Mouse (Mus musculus) monocyte, adult 5-6 weeks (primary cell): ENCODE data around the gene Pigk. TPM values are rescaled to one million over a fixed set of nuclear protein-coding genes. Genes with fewer than 3 reads are reported as not detected.

Experiments
- ATAC-seq: fragments of 153-309, 156-312 bp; replicated peaks from 2 replicates; pipeline ENCODE4 v1.8.0; 2017; ENCODE audit warnings: mild to moderate bottlenecking; ENCODE audit not compliant: low TSS enrichment, insufficient number of reproducible peaks, severe bottlenecking, poor library complexity, low FRiP score
- total RNA-seq: library from RNA; stranded (forward); fragments of 200-1000, 200-491, 200-594 nt; gene quantifications from 3 replicates; pipeline ENCODE4 v1.2.3, GENCODE M21; 2017

The Pigk gene
- total RNA-seq, 1 experiment from 2014 or later, result 39.8 TPM

GRCm38 (mm10) chr3:153006893-153007292, 293.0 kb downstream of the Pigk start:
- ATAC-seq, result no peak

DNA sequence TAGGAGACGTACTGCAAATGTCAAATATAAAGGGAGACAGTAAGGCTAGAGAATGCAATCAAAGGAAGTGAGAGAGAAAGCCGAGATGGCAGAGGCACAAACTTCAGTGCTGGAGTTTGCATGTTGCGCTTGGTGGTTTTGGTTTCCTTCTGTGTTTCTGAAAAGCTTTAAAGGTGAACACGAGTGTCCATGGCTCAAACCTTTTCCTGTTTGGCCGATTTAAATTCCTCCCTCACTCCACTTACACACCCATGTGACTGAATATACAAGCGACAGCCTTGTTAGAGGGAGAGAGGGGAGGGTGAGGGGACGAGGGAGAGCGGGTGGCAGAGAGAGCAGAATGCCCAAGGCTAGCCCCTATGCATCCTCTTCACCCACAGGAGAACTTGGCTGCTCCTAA, 302.5 kb downstream of the Pigk start:
- no peak for ATAC-seq

- ATAC-seq, result no peak
Measured at GRCm38 (mm10) chr3:153018051-153018450, 304.2 kb downstream of the Pigk start.

DNA sequence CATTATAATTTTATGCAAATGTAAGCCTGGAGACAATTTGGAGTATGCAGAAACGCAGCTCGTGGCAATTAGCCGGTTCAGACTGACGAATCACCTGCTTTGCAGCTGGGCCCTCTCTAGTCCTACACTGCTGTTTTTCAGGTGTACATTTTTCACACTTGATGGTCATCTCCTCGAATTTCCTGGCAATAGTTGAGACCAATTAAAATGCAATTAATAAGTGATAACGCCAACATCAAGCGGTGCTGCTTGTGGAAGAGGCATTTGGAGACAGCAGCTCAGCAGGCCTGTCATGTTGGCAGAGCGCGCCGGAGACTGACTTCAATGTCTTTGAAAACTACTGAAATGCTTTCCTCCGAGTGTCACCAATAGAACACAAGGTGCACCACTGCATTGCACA, 310.1 kb downstream of the Pigk start:
- ATAC-seq, result no peak

Other genes with a start within 250 kb of the Pigk start
- not detected in 3 replicates for gene Ak5, start 45.7 kb upstream of the Pigk start, total RNA-seq